Mouse (Mus musculus): ENCODE results near the gene Lor. TPM values are rescaled to one million over a fixed set of nuclear protein-coding genes. Genes with fewer than 3 reads are reported as not detected.

Gene Lor
- 1 to 10 TPM; 3.6 to 4.8 (median 4.5) TPM for total RNA-seq (2022)

- DNase-seq (ENCODE audit: low spot score in 2 of 2), result no peak
Observed at GRCm38 (mm10) chr3:92083042-92083441, at the start of gene Lor. Lor (minus strand) TSS chr3:92083142.

DNA sequence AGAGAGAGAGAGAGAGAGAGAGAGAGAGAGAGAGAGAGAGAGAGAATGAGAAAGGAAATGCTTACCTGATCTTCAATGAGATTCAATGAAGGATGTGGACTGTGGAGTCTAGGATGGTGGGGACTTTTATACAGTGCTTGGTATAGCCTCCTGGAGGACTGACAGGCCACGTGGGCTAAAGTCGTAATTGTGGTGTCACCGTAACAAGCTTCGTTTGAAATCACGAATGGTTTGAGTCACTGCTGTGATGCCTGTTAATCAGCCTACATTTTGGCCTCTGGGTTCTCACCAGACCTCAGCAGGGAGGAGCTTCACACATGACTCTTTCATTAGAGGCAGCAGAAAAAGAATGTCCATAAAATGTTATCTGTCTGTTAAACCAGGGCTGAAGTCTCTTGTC, 40.9 kb upstream of the Lor start, which contains the start of gene Prr9:
Prr9 (minus strand) TSS at position 101 of the 400 bp plus-strand sequence.
- no peak for DNase-seq (ENCODE audit: low spot score in 2 of 2)

DNA sequence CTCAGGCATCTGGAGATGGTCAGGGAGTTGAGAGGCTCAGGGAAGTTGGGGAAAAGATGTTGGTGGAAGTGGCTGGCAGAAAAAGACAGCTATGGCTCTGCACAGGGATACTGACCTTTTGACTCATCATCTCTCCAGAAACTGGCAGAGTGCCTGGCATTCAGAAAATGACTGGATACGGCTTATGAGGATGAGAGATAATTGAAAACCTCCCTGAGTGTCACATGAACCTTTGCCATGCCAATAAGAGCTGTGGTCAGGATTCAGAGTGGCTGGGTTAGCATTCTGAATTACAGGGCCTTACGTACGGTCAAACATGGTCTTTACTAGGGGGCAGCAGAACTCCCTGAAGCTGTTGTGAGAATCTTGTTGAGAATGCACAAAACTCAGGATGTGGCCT, 38.0 kb upstream of the Lor start:
- no peak for DNase-seq (ENCODE audit: low spot score in 2 of 2)

DNA sequence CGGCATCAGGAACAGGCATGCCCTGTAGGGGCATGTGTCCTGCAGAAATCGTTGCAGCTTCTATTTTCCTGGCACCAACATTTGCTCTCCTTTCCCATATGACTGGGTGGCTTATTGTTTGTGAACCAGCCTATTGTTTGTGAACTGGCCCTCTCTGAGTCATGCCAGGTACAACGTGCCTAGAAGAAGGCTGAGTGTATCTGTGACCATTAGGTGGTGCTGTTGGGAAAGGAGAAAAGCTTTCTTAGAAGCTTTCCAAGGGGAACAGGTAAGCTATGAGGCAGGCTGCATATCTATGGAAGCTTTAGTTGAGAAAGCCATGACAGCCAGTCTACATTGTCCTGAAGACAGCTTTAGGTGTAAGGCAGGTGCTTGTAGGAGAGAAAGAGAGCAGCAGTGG, 35.0 kb upstream of the Lor start:
- DNase-seq (ENCODE audit: low spot score in 2 of 2), result no peak

DNA sequence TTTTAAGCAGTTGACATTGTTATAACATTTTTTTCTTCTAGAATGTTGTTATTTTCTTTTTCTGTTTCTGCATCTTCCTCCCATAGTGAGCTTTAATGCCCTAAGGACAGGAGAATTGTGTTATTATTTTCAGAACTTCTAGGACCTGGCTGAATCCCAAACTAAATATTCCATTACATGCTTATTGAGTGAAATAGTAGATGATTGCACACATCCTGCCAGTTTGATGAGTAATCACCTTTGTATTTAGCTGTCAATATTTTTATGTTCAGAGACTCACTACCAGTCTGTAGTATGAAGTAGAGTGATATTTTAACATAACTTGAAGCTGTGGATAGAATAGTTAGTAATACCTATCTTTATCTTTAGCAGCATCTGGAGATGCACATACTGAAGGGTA, 28.6 kb upstream of the Lor start:
- DNase-seq (ENCODE audit: low spot score in 2 of 2), result no peak

DNA sequence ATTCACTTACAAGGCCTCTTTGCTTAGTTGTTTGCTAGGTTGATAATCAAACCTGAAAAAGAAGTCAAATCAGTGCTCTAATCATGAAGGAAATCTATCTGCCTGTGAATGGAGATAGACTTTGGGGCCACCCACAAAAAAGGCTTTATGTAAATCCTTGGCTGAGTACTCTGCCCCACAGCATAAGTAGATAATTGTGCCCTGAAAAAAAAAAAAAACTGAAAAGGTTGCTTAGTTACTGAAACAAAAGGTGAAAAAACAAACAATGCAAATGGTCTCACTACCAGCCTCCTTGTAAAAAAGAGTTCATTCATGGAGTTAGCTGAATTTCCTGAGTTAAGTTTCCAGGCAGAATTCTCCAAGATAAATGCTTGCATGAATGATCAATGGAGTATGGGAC, 27.8 kb upstream of the Lor start:
- DNase-seq (ENCODE audit: low spot score in 2 of 2), result no peak

DNA sequence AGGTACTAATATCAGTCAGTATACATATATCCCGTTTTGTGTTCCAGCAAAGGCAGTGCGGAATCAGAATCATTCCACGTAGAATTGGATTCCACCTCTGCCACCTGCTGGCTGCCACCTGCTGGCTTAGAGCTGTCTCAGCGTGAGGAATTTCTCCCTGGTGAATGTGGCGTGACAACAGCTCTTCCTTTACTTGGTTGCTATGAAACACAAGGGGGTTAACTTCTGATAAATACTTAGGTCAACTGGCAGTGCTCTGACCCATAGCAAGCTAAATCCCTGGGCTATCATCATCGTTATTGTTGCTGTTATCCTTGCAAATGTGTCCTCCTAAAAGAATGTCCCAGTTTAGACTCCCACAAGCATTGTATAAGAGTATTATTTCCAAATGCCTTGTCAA, 23.6 kb upstream of the Lor start:
- peak in 1 of 2 experiments; percentile 22 for DNase-seq (ENCODE audit: low spot score in 2 of 2)

DNA sequence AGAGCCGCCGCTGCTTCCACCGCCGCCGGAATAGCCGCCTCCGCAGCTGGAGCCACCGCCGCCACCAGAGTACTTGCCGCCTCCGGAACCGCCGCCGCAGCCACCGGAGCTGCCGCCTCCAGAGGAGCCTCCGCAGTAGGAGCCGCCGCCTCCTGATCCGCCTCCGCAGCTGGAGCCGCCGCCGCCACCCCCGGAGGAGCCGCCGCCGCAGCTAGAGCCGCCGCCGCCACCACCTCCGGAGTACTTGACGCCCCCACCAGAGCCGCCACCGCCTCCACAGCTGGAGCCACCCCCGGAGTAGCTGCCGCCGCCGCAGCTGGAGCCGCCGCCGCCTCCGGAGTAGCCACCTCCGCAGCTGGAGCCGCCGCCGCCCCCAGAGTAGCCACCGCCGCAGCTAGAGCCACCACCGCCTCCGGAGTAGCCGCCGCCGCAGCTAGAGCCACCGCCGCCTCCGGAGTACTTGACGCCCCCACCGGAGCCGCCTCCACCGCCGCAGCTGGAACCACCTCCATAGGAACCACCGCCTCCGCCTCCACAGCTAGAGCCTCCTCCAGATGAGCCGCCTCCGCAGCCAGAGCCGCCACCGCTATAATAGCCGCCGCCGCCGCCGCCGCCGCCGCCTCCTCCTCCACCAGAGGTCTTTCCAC, 1.5 kb downstream of the Lor start:
- DNase-seq (ENCODE audit: low spot score in 2 of 2), result peak in 1 of 2 experiments; percentile 8

- peak; percentile 44 to 56 for DNase-seq (ENCODE audit: low spot score in 2 of 2)
Observed at GRCm38 (mm10) chr3:92080462-92081284, 2.3 kb downstream of the Lor start.

- DNase-seq (ENCODE audit: low spot score in 2 of 2), result no peak
Observed at GRCm38 (mm10) chr3:92050382-92051054, 32.4 kb downstream of the Lor start.

GRCm38 (mm10) chr3:92033892-92034291, 49.0 kb downstream of the Lor start:
- DNase-seq (ENCODE audit: low spot score in 2 of 2), result no peak

- DNase-seq (ENCODE audit: low spot score in 2 of 2), result no peak
Observed at GRCm38 (mm10) chr3:92033203-92033602, 49.7 kb downstream of the Lor start.

Small RNA genes lying within 50 kb of the gene (microRNA-seq; reads per million reads assigned to microRNA genes)
- gene Gm25145, result 0 reads per million in 2 experiments

Other genes starting within 250 kb of the Lor start
- gene Pglyrp3, start 68.6 kb downstream of the Lor start, total RNA-seq (2022), result not detected
- not detected for gene Prr9, start 40.8 kb upstream of the Lor start, total RNA-seq (2022)
- gene Lelp1, start 59.6 kb upstream of the Lor start, total RNA-seq (2022), result not detected
- not detected for gene Sprr2a1, start 132.7 kb upstream of the Lor start, total RNA-seq (2022)
- gene Sprr2a2, start 132.8 kb upstream of the Lor start, total RNA-seq (2022), result not detected
- gene Sprr2a3, start 202.3 kb upstream of the Lor start, total RNA-seq (2022), result not detected
- gene Sprr2b, start 233.5 kb upstream of the Lor start, total RNA-seq (2022), result not detected

Data from layer of hippocampus, adult 8-10 months (tissue).